In the genomic region with DNA sequence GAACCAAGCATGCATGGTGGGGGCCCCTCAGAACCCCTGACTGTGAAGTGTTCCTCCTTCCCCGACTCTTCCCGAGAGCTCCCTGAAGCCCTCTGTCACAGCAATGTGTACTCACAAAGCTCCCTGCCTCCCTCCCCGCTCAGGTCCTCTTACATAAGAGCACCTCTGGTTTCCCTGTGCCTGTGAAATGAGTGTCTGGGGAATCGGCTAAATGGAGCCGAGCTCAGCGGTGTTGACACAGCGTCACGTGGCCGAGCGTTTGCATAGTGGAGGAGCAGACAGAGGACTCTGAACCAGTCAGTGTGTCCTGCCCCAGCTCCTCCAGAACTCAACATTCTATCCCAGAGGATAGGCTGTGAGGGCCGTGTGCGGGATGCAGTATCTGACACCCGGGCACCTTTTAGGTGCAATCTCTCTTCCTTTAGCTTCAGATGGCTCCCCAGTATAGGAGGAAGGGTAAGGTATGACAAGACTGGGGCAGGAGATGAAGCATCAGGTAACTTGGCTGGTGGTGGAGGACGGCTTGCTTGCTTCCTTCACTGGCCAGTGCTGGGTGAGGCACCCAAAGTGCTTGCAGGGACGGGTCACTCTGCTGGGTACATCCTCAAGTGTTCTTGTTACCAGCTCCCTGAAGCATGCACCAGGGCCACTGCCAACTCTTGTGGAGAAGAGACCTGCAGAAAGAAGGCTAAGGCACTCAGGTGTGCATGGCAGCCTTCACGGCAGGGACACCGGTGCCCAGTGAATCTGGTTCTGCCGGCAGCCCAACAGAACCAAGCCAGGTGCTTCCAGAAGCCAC, we compare ENCODE assay signal across 8 mouse cellular contexts.
DNase-seq lines count a peak whose midpoint lies in the region; ATAC-seq and TF ChIP-seq lines count a peak whose summit lies in the region.

No protein-coding gene starts in this region.

- H3K9ac ChIP-seq in midbrain, postnatal 0 days (replicated peaks; ENCODE audit: low read length, poor library complexity, severe bottlenecking), result no peak overlapping the region
- H3K9ac ChIP-seq in heart, embryonic 12.5 days, result no peak overlapping the region
- H3K9ac ChIP-seq in kidney, postnatal 0 days (ENCODE audit: low read depth, low read length), result 0 out of 2 replicates have a peak overlapping the region, but pooled peaks have one; percentile 35

- 76% methylated on average over 18 of the region's 18 CpGs for WGBS in midbrain, embryonic 10.5 days
- 70% methylated on average over 18 of the region's 18 CpGs for WGBS in midbrain, postnatal 0 days
- WGBS in heart, embryonic 12.5 days, result 51% methylated on average over 18 of the region's 18 CpGs
- WGBS in kidney, postnatal 0 days, result 42% methylated on average over 18 of the region's 18 CpGs

- ATAC-seq in midbrain, postnatal 0 days (ENCODE audit: low FRiP score), result no peak
- ATAC-seq in heart, embryonic 12.5 days (ENCODE audit: insufficient number of reproducible peaks, low FRiP score), result no peak
- 0 out of 2 replicates have a peak, but pooled peaks have one; percentile 44 for ATAC-seq in kidney, postnatal 0 days (replicated peaks; ENCODE audit: low FRiP score, low read depth)
- no peak for ATAC-seq in erythroid progenitor cell, adult 5-6 weeks (replicated peaks; ENCODE audit: low FRiP score, poor library complexity, severe bottlenecking)

- no peak for DNase-seq in midbrain, embryonic 10.5 days (ENCODE audit: low spot score)
- no peak for DNase-seq in midbrain, postnatal 0 days (ENCODE audit: low spot score)
- peak; percentile 61 for DNase-seq in kidney, postnatal 0 days (ENCODE audit: low spot score)
- peak; percentile 57 for DNase-seq in lung, postnatal 14 days
- no peak for DNase-seq in ovary, adult 18-20 months (ENCODE audit: low spot score)
- no peak for DNase-seq in gastrocnemius, postnatal 25 days

- H3K4me2 ChIP-seq in midbrain, postnatal 0 days (ENCODE audit: low read depth, low read length, poor library complexity, severe bottlenecking), result no peak overlapping the region
- H3K4me2 ChIP-seq in heart, embryonic 12.5 days, result peak overlapping the region; percentile 9; the same call in 1 of the 2 replicates
- no peak overlapping the region for H3K4me2 ChIP-seq in kidney, postnatal 0 days (ENCODE audit: low read length)

- no peaks in the 10 kb centered on the region for H3K9me3 ChIP-seq in midbrain, embryonic 10.5 days (replicated peaks)
- H3K9me3 ChIP-seq in midbrain, postnatal 0 days (ENCODE audit: low read length), result no peaks in the 10 kb centered on the region
- H3K9me3 ChIP-seq in heart, embryonic 12.5 days (replicated peaks), result no peaks in the 10 kb centered on the region
- H3K9me3 ChIP-seq in kidney, postnatal 0 days (replicated peaks; ENCODE audit: low read length), result no peaks in the 10 kb centered on the region

- H3K27me3 ChIP-seq in midbrain, embryonic 10.5 days (ENCODE audit: low read depth, poor library complexity, severe bottlenecking), result no peaks in the 10 kb centered on the region
- no peaks in the 10 kb centered on the region for H3K27me3 ChIP-seq in midbrain, postnatal 0 days (ENCODE audit: insufficient read depth, low read length)
- no peaks in the 10 kb centered on the region for H3K27me3 ChIP-seq in heart, embryonic 12.5 days (replicated peaks)
- H3K27me3 ChIP-seq in kidney, postnatal 0 days (ENCODE audit: insufficient read depth, low read length), result no peaks in the 10 kb centered on the region

- TF ChIP-seq CTCF in midbrain, postnatal 0 days (IDR thresholded peaks at IDR 0.05), result no peak
- TF ChIP-seq CTCF in kidney, postnatal 0 days (IDR thresholded peaks at IDR 0.05; ENCODE audit: low read depth), result no peak

- H3K4me1 ChIP-seq in midbrain, embryonic 10.5 days, result peaks cover 25% of the 10 kb centered on the region
- 0 out of 2 replicates have a peak, but pooled peaks cover 3% of the 10 kb centered on the region for H3K4me1 ChIP-seq in midbrain, postnatal 0 days (ENCODE audit: insufficient read depth, low read length)
- H3K4me1 ChIP-seq in heart, embryonic 12.5 days (replicated peaks), result peaks cover 68% of the 10 kb centered on the region
- H3K4me1 ChIP-seq in kidney, postnatal 0 days (replicated peaks; ENCODE audit: insufficient read depth, low read length), result peaks cover 20% of the 10 kb centered on the region

- peak overlapping the region; percentile 43 for H3K27ac ChIP-seq in midbrain, embryonic 10.5 days (replicated peaks)
- no peak overlapping the region for H3K27ac ChIP-seq in midbrain, postnatal 0 days (ENCODE audit: low read depth, low read length)
- no peak overlapping the region; the same call in 1 of the 2 replicates for H3K27ac ChIP-seq in heart, embryonic 12.5 days (ENCODE audit: poor library complexity, severe bottlenecking)
- no peak overlapping the region for H3K27ac ChIP-seq in kidney, postnatal 0 days

- no peaks in the 10 kb centered on the region for H3K36me3 ChIP-seq in midbrain, embryonic 10.5 days
- no peaks in the 10 kb centered on the region for H3K36me3 ChIP-seq in midbrain, postnatal 0 days (ENCODE audit: insufficient read depth, low read length)
- no peaks in the 10 kb centered on the region for H3K36me3 ChIP-seq in heart, embryonic 12.5 days
- no peaks in the 10 kb centered on the region for H3K36me3 ChIP-seq in kidney, postnatal 0 days (ENCODE audit: insufficient read depth, low read length)

- H3K4me3 ChIP-seq in midbrain, embryonic 10.5 days, result no peak overlapping the region
- no peak overlapping the region for H3K4me3 ChIP-seq in midbrain, postnatal 0 days (ENCODE audit: low read depth, low read length)
- no peak overlapping the region for H3K4me3 ChIP-seq in heart, embryonic 12.5 days
- no peak overlapping the region for H3K4me3 ChIP-seq in kidney, postnatal 0 days (replicated peaks; ENCODE audit: low read depth, low read length)

Comparison
In these comparisons a context has a peak if more than half of its experiments do, and no peak if none do; other contexts are left out.
1. DNase-seq: peak in kidney, postnatal 0 days (single experiment) and lung, postnatal 14 days (single experiment); none in midbrain, embryonic 10.5 days (single experiment), midbrain, postnatal 0 days (single experiment), ovary, adult 18-20 months (single experiment) and gastrocnemius, postnatal 25 days (single experiment).